Mouse (Mus musculus) urinary bladder, postnatal 10 days (tissue): Measurements from ENCODE around the gene Cyp27a1.

Experiments
- DNase-seq: peaks from one replicate; pipeline ENCODE4 v3.0.0; 2022; ENCODE audit warnings: low spot score

Cyp27a1 gene

DNA sequence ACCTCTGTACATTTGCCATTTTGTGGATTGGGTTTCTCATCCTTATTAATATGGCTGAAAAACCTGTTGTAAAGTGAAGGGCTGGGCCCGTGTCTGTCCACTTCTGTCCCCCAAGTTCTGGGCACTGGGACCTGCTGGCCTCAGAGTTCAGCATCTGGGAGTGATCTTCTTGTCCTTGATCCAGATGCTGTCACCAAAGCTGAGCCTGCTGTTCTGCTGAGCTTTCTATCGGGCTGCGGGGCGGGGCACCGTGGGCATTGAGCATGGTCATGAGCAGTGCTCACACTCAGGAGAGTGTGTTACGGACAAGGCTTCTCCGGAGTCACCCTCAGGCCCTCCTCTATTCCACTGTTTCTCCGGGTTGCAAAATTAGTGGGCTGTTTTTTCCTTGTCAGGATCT, 4.7 kb downstream of the Cyp27a1 start:
- no peak for DNase-seq

- DNase-seq, result no peak
These were observed 5.9 kb downstream of the Cyp27a1 start for GRCm38 (mm10) chr1:74719281-74719680.

DNA sequence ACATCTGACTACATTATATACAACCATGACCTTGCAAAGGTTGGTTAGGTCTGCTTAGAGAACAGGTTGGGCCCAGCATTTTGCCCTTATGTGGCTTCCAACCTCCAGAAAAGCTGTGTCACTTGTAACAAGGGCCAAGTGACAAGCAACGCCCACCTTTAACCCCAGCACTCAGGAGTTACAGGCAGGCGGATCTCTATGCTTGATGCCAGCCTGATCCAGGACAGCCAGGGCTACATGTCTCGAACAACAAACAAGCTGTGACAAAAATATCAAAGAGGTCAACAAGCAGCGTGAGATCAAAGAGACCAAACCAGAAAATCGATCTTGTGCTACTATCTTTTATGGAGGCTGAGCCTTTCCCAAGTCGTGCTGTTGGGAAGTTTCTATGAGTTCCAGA, 8.3 kb downstream of the Cyp27a1 start:
- no peak for DNase-seq

DNA sequence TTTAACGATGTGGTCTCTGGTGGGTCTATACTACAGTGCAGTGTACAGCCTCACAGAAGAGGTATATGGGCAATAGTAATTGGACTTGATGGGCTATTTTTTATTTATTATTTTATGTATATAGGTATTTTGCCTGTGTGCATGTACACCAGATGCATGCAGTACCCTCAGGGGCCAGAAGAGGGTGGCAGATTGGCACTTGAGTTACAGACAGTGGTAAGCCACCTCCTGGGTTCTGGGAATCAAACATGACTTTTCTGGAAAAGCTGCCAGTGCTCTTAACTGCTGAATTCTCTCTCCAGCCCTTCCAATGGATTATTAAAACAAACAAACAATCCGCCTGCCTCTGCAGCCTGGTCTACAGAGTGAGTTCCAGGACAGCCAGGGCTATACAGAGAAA, 10.4 kb downstream of the Cyp27a1 start:
- DNase-seq, result no peak

DNA sequence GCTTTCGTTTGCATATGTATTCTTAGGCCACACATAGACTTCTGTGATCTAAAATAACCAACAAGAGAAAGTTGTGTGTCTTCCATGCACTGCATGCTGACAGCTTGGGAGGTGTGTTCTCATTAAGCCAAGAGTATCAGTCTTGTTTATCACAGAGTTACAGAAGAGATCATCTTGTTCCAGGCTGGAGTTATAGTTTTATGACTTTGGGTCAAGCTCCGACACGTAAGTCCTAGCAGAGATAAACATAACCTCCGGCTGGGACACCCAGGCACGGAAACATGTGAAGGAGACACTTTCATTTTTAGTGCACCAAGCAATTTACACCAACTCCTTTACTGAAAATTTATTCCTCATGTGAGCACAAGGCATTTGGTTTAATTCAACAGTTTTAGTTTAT, 12.7 kb downstream of the Cyp27a1 start:
- DNase-seq, result no peak

GRCm38 (mm10) chr1:74726674-74727073, 13.3 kb downstream of the Cyp27a1 start:
- DNase-seq, result no peak

GRCm38 (mm10) chr1:74728446-74728845, 15.1 kb downstream of the Cyp27a1 start:
- DNase-seq, result no peak

DNA sequence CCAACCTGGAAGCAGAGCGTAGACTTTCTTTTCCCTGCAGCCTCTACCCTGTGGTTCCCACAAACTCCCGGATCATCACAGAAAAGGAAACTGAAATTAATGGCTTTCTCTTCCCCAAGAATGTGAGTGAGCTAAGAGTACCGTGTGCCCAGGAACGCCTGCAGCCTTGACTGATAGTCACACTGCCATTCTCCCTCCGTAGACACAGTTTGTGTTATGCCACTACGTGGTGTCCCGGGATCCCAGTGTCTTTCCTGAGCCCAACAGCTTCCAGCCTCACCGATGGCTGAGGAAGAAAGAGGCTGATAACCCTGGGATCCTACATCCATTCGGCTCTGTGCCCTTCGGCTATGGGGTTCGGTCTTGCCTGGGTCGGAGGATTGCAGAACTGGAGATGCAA, 23.6 kb downstream of the Cyp27a1 start:
- no peak for DNase-seq

DNA sequence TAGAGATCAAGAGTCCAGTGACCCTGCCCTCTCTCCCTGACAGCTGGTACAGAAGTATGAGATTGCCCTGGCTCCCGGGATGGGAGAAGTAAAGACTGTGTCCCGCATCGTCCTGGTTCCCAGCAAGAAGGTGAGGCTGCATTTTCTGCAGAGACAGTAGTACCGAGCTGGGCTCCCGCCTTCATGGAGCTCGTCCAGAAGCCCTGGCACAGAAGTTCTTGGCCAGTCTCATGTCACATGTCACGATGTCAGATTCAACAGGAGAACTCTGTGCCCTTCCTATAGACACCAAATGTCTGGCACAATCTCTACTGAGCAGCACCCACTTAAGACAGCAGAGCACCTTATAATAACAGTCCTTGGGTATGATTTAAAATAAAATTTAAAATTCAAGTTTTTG, 24.1 kb downstream of the Cyp27a1 start:
- no peak for DNase-seq

DNA sequence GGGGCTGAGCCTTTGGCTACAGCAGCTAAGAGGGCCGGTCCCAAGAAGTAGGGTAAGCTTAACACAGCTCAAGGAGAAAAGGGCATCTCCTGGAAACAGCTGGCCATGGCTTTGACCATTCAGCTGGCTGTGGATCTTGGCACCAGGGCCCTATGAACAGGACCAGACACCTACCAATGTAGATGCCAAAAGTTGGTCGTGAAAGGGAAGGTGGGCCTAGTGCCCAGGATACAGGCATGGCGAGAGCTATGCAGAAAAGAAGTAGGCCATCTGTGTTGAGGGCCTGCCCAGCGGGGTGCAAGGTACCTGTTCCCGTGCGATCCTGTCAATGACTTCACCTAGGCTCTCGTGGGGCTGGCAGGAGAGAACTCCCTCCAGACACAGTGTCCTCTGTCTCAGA, 27.5 kb downstream of the Cyp27a1 start:
- DNase-seq, result no peak

- DNase-seq, result no peak
These were observed 34.0 kb downstream of the Cyp27a1 start for GRCm38 (mm10) chr1:74747335-74747734.

GRCm38 (mm10) chr1:74748643-74749271, 35.4 kb downstream of the Cyp27a1 start, which contains the start of gene Prkag3:
Gene Prkag3 (minus strand): TSS chr1:74749221.
- DNase-seq, result no peak

DNA sequence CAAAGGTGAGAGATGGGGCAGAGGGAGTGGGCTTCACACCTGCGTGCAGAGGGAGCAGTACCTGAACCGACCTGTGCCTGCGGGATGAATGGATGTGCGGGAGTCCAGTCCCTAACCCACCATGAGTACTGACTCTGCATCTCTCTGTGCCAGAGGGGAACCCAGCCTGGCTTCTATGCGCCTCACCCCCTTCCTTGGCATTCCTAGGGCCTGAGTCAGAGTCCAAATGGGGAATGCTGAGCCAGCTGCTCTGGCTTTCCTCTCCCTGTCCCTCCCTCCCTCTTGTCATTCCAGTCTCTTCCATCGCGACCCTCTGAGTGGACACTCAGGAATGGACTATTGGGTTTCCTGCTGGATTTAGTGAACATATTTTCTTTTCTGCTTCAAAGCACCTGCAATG, 35.9 kb downstream of the Cyp27a1 start:
- DNase-seq, result no peak

DNA sequence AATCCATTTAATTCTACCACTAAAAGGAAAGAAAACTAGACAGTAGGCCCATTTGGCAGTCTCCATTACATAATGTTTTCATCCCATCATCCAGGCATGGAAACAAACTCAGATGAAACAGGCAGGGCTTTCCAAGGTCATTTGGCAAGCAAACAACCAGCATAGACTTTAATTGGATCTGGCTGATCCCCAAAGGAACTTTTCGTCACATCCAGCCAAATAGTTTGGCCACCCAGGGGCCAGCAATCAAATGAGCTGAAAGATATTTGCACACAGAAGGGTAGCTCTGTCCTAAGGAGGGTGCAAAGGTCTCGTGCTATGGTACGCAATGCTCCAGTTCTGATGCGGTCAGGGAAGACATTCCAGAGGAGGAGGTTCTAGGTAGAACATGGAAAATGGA, 37.3 kb downstream of the Cyp27a1 start:
- DNase-seq, result no peak

- no peak for DNase-seq
These were observed 38.8 kb downstream of the Cyp27a1 start for GRCm38 (mm10) chr1:74752150-74752549.

DNA sequence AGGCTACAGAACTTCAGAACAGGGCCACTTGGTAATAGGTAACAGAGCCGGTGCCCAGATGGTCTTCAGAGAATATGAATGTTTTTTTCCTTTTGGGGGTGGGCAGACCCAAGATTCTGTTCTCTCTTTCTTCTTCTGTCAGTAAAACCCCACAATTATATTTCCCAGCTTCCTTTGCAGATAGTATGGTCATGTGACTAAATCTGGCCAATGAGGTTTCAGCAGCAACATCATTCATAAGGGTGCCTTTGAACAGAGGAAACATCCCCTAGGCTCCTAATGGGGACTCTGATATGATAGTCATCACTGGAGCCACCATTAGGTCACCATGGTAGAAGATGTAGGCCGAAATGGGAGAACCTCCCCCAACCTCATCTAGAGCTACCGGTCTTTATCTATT, 39.5 kb downstream of the Cyp27a1 start:
- no peak for DNase-seq

DNA sequence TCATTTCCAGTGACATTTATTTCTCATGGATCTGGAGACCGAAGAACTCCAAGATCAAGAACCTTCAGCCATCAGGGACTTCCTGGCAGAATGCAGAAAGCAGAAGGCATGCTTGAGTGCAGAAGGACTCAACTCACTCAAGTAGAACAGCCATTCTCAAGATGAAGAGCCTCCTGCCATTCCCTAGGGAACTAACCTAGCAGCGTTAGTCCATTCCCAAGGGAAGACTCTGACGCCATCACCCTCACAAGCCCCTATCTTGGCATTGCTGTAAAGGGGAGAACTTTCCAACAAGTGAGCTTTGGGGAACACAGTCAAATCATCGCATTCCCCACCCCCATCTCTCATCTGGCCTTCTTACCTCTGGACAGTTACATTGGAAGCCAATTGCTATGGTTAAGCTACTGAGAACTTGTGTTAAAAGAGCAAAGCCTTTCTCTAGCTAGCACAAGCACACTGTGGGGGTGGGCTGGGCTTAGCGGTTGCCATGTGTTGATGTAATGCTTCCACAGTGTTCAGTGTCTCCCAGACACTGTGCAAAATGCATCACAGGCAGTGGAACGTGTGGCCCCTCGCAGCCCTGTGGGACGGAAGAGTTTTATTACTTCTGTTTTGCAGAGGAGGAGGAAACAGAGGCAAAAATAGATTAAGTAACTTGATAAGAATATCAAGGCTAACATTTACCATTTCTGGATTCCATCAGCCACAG, 40.0 kb downstream of the Cyp27a1 start:
- DNase-seq, result no peak

DNA sequence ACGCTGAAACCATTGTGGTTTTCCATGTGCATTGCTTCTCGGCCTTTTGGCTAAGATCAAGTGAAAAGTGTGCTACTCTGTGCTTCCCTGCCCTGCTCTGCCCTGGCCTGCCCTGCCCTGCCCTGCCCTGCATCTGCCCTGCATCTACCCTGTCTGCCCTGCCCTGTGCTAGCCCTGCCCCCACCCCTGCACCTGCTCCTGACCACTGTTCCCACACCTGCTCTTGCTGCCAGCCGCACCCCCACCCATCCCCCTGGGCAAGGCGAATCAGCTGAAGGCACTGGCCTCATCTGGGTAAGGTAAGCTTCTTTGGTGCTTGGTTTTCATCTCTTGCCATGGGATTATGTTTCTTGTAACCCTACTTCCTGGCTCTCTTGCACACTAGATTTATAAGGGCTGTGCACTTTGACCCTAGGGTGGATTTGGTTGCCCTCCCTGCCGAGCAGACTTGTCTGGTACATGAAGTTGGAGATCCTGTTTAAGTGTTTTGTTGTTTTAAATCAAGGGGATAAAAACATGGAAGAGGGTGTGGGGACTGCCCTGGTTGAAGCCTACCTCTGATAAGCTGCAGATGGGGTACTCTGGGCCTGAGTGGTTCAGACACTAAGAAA, 40.9 kb downstream of the Cyp27a1 start:
- DNase-seq, result no peak

DNA sequence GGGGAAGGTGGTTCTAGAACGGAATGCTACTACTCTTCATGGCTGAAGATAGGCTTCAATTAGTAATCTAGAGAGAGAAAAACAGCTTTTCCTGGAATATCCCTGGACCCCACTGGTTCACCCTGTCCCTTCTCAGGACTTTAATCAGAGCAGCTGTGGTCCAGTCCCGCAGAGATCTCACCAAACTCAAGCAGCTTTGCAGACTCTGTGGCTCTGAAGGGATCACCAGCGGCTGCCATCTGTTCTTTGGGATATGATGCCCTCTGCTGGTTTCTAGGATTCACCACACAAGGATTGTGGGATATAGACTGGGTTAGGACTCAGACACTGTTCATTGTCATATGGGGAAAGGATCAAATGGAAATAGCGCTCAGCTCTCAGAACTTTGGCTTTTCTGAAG, 46.4 kb downstream of the Cyp27a1 start:
- DNase-seq, result no peak

- no peak for DNase-seq
These were observed 49.7 kb downstream of the Cyp27a1 start for GRCm38 (mm10) chr1:74763081-74763480.

DNA sequence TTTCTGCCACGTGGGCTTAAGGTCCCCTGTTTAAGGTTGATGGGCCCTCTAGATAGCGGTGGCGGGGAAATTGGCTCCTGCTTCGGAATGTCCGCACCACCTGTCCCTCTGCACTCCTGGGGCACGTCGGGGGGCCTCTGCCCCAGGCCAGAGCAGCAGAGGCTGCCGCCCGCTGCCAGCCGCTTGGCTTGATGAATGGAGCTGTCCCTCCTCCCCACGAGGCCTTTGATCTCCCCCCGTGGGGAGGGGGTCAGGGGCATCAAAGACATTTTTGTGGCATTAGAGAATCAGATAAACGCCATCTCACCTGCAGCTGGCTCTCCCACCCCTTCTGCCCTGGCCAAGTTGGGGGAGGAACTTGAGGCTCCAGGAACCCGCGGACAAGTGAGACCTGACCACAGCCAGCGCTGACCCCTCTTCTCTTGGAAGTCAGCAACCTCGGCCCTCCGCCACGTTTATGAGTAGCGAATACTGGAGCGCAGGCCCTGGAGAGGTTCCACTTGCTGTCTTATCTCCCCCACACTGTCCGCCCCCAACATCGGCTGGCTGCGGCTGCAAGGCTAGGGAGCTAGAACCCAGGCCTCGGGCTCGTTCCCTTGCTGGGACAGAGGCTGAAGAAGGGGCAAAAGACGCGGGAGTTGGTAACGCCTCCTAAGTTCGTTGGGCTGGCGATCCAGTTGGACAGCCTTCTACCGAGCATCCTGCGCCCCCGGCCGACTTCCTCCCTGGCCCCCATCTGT, 57.5 kb downstream of the Cyp27a1 start:
- no peak for DNase-seq

DNA sequence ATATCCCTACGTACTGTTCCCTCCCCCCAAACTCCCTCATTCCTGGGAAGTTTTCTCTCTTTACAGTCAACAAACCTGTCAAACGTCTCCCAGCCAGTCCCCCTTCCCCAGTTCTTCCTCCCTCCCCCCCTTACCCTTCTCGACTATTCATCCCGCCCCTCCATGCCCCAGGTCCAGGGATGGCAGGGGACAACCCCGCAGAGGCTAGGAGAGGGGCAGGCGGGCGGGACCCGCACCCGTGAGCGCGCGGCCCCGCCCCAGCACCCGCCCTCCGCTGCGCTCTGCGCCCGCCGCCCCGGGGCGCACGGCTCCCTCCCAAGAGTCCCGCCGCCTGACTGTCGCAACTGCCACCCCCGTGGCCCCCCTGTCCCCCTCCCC, 58.1 kb downstream of the Cyp27a1 start:
- no peak for DNase-seq

- DNase-seq, result no peak
These were observed 58.3 kb downstream of the Cyp27a1 start, which contains the start of gene Wnt6 for GRCm38 (mm10) chr1:74771845-74771930. Gene Wnt6 (plus strand): TSS chr1:74771892.
